Mouse (Mus musculus): ENCODE data around the gene Abcc4.

DNA sequence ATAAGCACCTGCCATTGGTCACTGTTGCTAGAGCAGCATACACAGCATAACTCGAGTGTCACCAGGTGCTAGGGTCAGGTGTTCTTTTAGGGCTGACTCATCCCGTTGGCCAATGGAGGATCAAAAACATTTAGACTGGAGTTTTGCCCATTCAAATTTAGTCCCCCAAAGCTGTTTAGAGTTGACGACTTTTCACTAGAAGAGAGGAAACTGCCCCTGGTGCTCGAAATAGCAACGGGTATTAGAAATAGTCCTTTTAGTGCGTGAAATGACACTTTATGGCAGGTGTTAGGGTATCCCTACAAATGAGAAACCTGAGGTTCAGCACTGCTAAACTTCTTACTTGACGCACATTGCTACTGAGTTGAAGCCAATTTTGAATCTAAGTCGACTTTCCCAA, 265.9 kb downstream of the Abcc4 start:
- TF ChIP-seq POLR2A (IDR thresholded peaks at IDR 0.05; ENCODE audit: borderline replicate concordance, extremely low read depth, low read depth, low read length) (no peak), CTCF (IDR thresholded peaks at IDR 0.05; ENCODE audit: insufficient read depth, low read length) (no peak)

Data from lung, adult 2 months (tissue).